Mouse (Mus musculus) testis, adult 2 months (tissue): ENCODE data around the gene Gba.

Experiments used
- CTCF ChIP-seq: fragments of 200-500 bp; IDR thresholded peaks from 2 replicates; pipeline ENCODE4 v1.5.1; 2012; ENCODE audit warnings: low read depth, mild to moderate bottlenecking, inconsistent platforms, low read length, moderate library complexity; ENCODE audit not compliant: control insufficient read depth, insufficient read depth, insufficient replicate concordance
- POLR2A ChIP-seq: fragments of 200-500 bp; IDR thresholded peaks from 2 replicates; pipeline ENCODE4 v1.6.1; 2012; ENCODE audit warnings: low read depth, mild to moderate bottlenecking, inconsistent platforms, low read length, moderate library complexity; ENCODE audit not compliant: control insufficient read depth

DNA sequence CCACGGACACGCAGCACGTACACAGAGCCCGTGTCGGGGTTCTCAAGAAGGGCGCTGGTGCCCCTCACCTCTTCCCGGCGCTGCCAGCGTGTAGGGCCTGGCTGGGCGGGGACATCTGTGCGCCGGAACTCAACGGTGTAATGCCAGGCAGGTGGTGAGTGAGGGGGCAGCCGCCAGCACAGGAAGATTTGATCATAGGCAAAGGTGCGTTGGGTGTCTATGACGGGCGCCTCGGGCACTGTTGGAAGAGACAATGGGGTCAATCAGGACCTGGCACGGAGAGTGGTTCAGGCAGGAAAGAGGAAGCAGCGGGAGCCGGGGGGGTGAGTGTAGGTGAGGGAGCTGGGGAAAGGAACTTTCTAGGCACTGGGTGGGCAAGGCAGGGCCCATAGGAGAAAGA is 35.0 kb downstream of the Gba start:
- TF ChIP-seq CTCF (no peak), POLR2A (no peak)
